Mouse (Mus musculus) neural tube, embryonic 14.5 days (tissue): ENCODE data around the gene Kantr. TPM values are rescaled to one million over a fixed set of nuclear protein-coding genes. Genes with fewer than 3 reads are reported as not detected.
"Not testable (repeated sequence)": the region's sequence is repeated elsewhere in the genome, so short reads cannot be mapped to it uniquely, and the experiment has no call there.

Experiments used
- ATAC-seq: fragments of 200-750 bp; cut with Nextera tagmentation; 2 replicates; pipeline ENCODE4 v1.8.0; 2017; ENCODE audit warnings: low read depth, mild to moderate bottlenecking, moderate TSS enrichment, moderate library complexity
- H3K27ac ChIP-seq: fragments of 300-500 bp; sonication (generic); 2 replicates; pipeline ENCODE4 v1.5.1; 2014; ENCODE audit warnings: low read depth, mild to moderate bottlenecking, control low read depth, low read length, moderate library complexity, mixed read lengths
- H3K27me3 ChIP-seq: fragments of 300-500 bp; sonication (generic); 2 replicates; pipeline ENCODE4 v1.6.1; 2014; ENCODE audit warnings: low read length; ENCODE audit not compliant: control insufficient read depth, insufficient read depth
- H3K36me3 ChIP-seq: fragments of 300-500 bp; sonication (generic); 2 replicates; pipeline ENCODE4 v1.6.1; 2014; ENCODE audit warnings: low read length, mixed read lengths; ENCODE audit not compliant: control insufficient read depth, insufficient read depth
- H3K4me1 ChIP-seq: fragments of 300-500 bp; sonication (generic); 2 replicates; pipeline ENCODE4 v1.6.1; 2014; ENCODE audit warnings: low read length; ENCODE audit not compliant: control insufficient read depth, insufficient read depth
- H3K4me2 ChIP-seq: fragments of 300-500 bp; sonication (generic); 2 replicates; pipeline ENCODE4 v1.6.1; 2014; ENCODE audit warnings: mild to moderate bottlenecking, low read depth, low read length, control low read depth
- H3K4me3 ChIP-seq: fragments of 300-500 bp; sonication (generic); 2 replicates; pipeline ENCODE4 v1.5.1; 2014; ENCODE audit warnings: low read depth, low read length, control low read depth, mixed read lengths
- H3K9ac ChIP-seq: fragments of 300-500 bp; sonication (generic); replicated peaks from 2 replicates; pipeline ENCODE4 v1.6.1; 2014; ENCODE audit warnings: low read depth, mild to moderate bottlenecking, control low read depth, low read length, mixed read lengths
- H3K9me3 ChIP-seq: fragments of 300-500 bp; sonication (generic); 2 replicates; pipeline ENCODE4 v1.6.1; 2016; ENCODE audit warnings: low read length; ENCODE audit not compliant: control insufficient read depth
- WGBS: fragments of 180-500 bp; shearing (Covaris S2); extraction: QIAGEN DNeasy Blood & Tissue Kit; methylation state at CpG from one replicate; pipeline ENCODE4 v1.1.7; 2014; 5-methylcytosine and 5-hydroxymethylcytosine counted together
- polyA plus RNA-seq: library from polyadenylated mRNA; unstranded; fragments of >200 nt; fragmentation: Nextera tagmentation; extraction: Ambion mirVana; gene quantifications from 2 replicates; pipeline ENCODE4 v1.2.1, GENCODE M21; 2014

Gene Kantr
- polyA plus RNA-seq, 1 experiment from 2014 or later: 38.9 TPM

GRCm38 (mm10) chrX:152307942-152308341, 19.4 kb downstream of the Kantr start:
- Histone ChIP-seq H3K4me1 (no peaks in the 10 kb centered on the region), H3K27ac (no peak overlapping the region), H3K27me3 (no peaks in the 10 kb centered on the region), H3K36me3 (no peaks in the 10 kb centered on the region), H3K4me2 (no peak overlapping the region), H3K9me3 (no peaks in the 10 kb centered on the region), H3K9ac (no peak overlapping the region), H3K4me3 (no peak overlapping the region)
- WGBS: 59% methylated on average over 2 of the region's 2 CpGs
- peak; percentile 68; the same call in 1 of the 2 replicates for ATAC-seq

- Histone ChIP-seq H3K27ac (no peak overlapping the region), H3K4me3 (no peak overlapping the region), H3K4me2 (no peak overlapping the region), H3K9me3 (no peaks in the 10 kb centered on the region), H3K9ac (no peak overlapping the region), H3K4me1 (no peaks in the 10 kb centered on the region), H3K27me3 (no peaks in the 10 kb centered on the region), H3K36me3 (no peaks in the 10 kb centered on the region)
- no peak for ATAC-seq
Observed at GRCm38 (mm10) chrX:152307371-152307770, 19.9 kb downstream of the Kantr start.

- no peaks in the 10 kb centered on the region for H3K36me3 ChIP-seq
- no peak overlapping the region for H3K9ac ChIP-seq
- no peak overlapping the region for H3K4me3 ChIP-seq
- no peak overlapping the region for H3K4me2 ChIP-seq
- no peak overlapping the region for H3K27ac ChIP-seq
- H3K27me3 ChIP-seq: no peaks in the 10 kb centered on the region
- H3K9me3 ChIP-seq: no peaks in the 10 kb centered on the region
- 78% methylated on average over 2 of the region's 2 CpGs for WGBS
- ATAC-seq: no peak
- no peaks in the 10 kb centered on the region for H3K4me1 ChIP-seq
Observed at GRCm38 (mm10) chrX:152306224-152306623, 21.1 kb downstream of the Kantr start.

GRCm38 (mm10) chrX:152287026-152287425, 40.3 kb downstream of the Kantr start:
- 62% methylated on average over 1 of the region's 1 CpGs for WGBS
- H3K4me1 ChIP-seq, H3K27ac ChIP-seq, H3K9ac ChIP-seq, H3K4me3 ChIP-seq, ATAC-seq, H3K9me3 ChIP-seq, H3K36me3 ChIP-seq, H3K4me2 ChIP-seq, H3K27me3 ChIP-seq: not testable (repeated sequence)

- no peak overlapping the region for H3K27ac ChIP-seq
- WGBS: 82% methylated on average over 3 of the region's 3 CpGs
- H3K36me3 ChIP-seq: no peaks in the 10 kb centered on the region
- no peak overlapping the region for H3K4me2 ChIP-seq
- no peaks in the 10 kb centered on the region for H3K4me1 ChIP-seq
- no peaks in the 10 kb centered on the region for H3K9me3 ChIP-seq
- H3K4me3 ChIP-seq: no peak overlapping the region
- ATAC-seq: no peak
- no peaks in the 10 kb centered on the region for H3K27me3 ChIP-seq
- no peak overlapping the region for H3K9ac ChIP-seq
Observed at GRCm38 (mm10) chrX:152284746-152285145, 42.5 kb downstream of the Kantr start.

- no peaks in the 10 kb centered on the region for H3K27me3 ChIP-seq
- no peak overlapping the region for H3K9ac ChIP-seq
- ATAC-seq: no peak
- H3K36me3 ChIP-seq: peaks cover 6% of the 10 kb centered on the region
- H3K27ac ChIP-seq: no peak overlapping the region
- H3K9me3 ChIP-seq: no peaks in the 10 kb centered on the region
- no peak overlapping the region for H3K4me3 ChIP-seq
- no peaks in the 10 kb centered on the region for H3K4me1 ChIP-seq
- H3K4me2 ChIP-seq: no peak overlapping the region
- WGBS: 94% methylated on average over 6 of the region's 6 CpGs
Observed at GRCm38 (mm10) chrX:152279384-152279783, 47.9 kb downstream of the Kantr start.

- WGBS: 98% methylated on average over 11 of the region's 11 CpGs
- H3K9ac ChIP-seq: no peak overlapping the region
- no peaks in the 10 kb centered on the region for H3K4me1 ChIP-seq
- no peak overlapping the region for H3K27ac ChIP-seq
- ATAC-seq: no peak
- peaks cover 69% of the 10 kb centered on the region for H3K36me3 ChIP-seq
- H3K9me3 ChIP-seq: no peaks in the 10 kb centered on the region
- H3K4me2 ChIP-seq: no peak overlapping the region
- no peak overlapping the region for H3K4me3 ChIP-seq
- H3K27me3 ChIP-seq: no peaks in the 10 kb centered on the region
Observed at GRCm38 (mm10) chrX:152271189-152271588, 56.1 kb downstream of the Kantr start.

Other genes starting within 250 kb of the Kantr start
- 10.5 and 10.7 TPM in 2 replicates for gene Iqsec2, start 183.2 kb downstream of the Kantr start, polyA plus RNA-seq
- 26.5 and 35.5 TPM in 2 replicates for gene Kdm5c, start 94.5 kb downstream of the Kantr start, polyA plus RNA-seq
- gene Tspyl2, start 14.9 kb upstream of the Kantr start, polyA plus RNA-seq: 45.6 and 47.4 TPM in 2 replicates
- gene Gpr173, start 41.2 kb upstream of the Kantr start, polyA plus RNA-seq: 6.3 and 6.9 TPM in 2 replicates
- not detected in 2 replicates for gene Cldn34a, start 235.8 kb upstream of the Kantr start, polyA plus RNA-seq